Comparison of ENCODE assay signal across 8 mouse cellular contexts in genomic region chr1:106204350-106204749, GRCm38 (mm10). TPM values are rescaled to one million over a fixed set of nuclear protein-coding genes. Genes with fewer than 3 reads are reported as not detected.
DNase-seq lines count a peak whose midpoint lies in the region; ATAC-seq and TF ChIP-seq lines count a peak whose summit lies in the region.

No protein-coding gene starts in this region.

- H3K4me3 ChIP-seq in intestine, embryonic 14.5 days (ENCODE audit: low read depth, low read length) = no peak overlapping the region
- H3K4me3 ChIP-seq in intestine, postnatal 0 days (ENCODE audit: low read depth, low read length) = no peak overlapping the region
- no peak overlapping the region for H3K4me3 ChIP-seq in MEL (ENCODE audit: control insufficient read depth in 1 of 2, insufficient read depth in 1 of 2, low read depth in 2 of 2, low read length in 2 of 2)
- no peak overlapping the region for H3K4me3 ChIP-seq in liver, embryonic 13.5 days (replicated peaks)

- H3K36me3 ChIP-seq in intestine, embryonic 14.5 days (ENCODE audit: control insufficient read depth, insufficient read depth, low read length) = no peaks in the 10 kb centered on the region
- H3K36me3 ChIP-seq in intestine, postnatal 0 days (ENCODE audit: control insufficient read depth, insufficient read depth) = no peaks in the 10 kb centered on the region
- peaks cover 0 to 13% of the 10 kb centered on the region in 2 experiments; a peak in 2 of 4 replicates for H3K36me3 ChIP-seq in MEL (ENCODE audit: control insufficient read depth in 1 of 2, insufficient read depth in 2 of 2, low read length in 2 of 2)
- no peaks in the 10 kb centered on the region for H3K36me3 ChIP-seq in liver, embryonic 13.5 days

- ATAC-seq in intestine, embryonic 14.5 days (replicated peaks; ENCODE audit: low FRiP score, low TSS enrichment, low read depth) = peak; percentile 40; the same call in 1 of the 2 replicates
- ATAC-seq in intestine, postnatal 0 days = no peak
- ATAC-seq in liver, embryonic 13.5 days (ENCODE audit: low read depth) = 0 out of 2 replicates have a peak, but pooled peaks have one; percentile 47
- no peak for ATAC-seq in megakaryocyte progenitor cell, adult 5-6 weeks (replicated peaks; ENCODE audit: poor library complexity)

- H3K27ac ChIP-seq in intestine, embryonic 14.5 days (ENCODE audit: low read depth) = no peak overlapping the region
- no peak overlapping the region for H3K27ac ChIP-seq in intestine, postnatal 0 days (ENCODE audit: low read depth, low read length)
- no peak overlapping the region for H3K27ac ChIP-seq in MEL (ENCODE audit: control insufficient read depth, low read depth, low read length)
- no peak overlapping the region for H3K27ac ChIP-seq in liver, embryonic 13.5 days

- H3K79me2 ChIP-seq in MEL (ENCODE audit: control insufficient read depth, insufficient read depth, low read length, poor library complexity) = peaks cover 1% of the 10 kb centered on the region; the same call in 1 of the 2 replicates

- H3K27me3 ChIP-seq in intestine, embryonic 14.5 days (replicated peaks; ENCODE audit: control insufficient read depth, insufficient read depth, low read length) = no peaks in the 10 kb centered on the region
- H3K27me3 ChIP-seq in intestine, postnatal 0 days (replicated peaks; ENCODE audit: control insufficient read depth, insufficient read depth, low read length) = no peaks in the 10 kb centered on the region
- no peaks in the 10 kb centered on the region for H3K27me3 ChIP-seq in MEL (ENCODE audit: control insufficient read depth in 1 of 2, insufficient read depth in 2 of 2, low read length in 2 of 2)
- no peaks in the 10 kb centered on the region for H3K27me3 ChIP-seq in liver, embryonic 13.5 days

- H3K4me1 ChIP-seq in intestine, embryonic 14.5 days (replicated peaks; ENCODE audit: control insufficient read depth, insufficient read depth, low read length) = peaks cover 36% of the 10 kb centered on the region
- 0 out of 2 replicates have a peak, but pooled peaks cover 4% of the 10 kb centered on the region for H3K4me1 ChIP-seq in intestine, postnatal 0 days (replicated peaks; ENCODE audit: control insufficient read depth, insufficient read depth, low read length)
- H3K4me1 ChIP-seq in MEL (ENCODE audit: control insufficient read depth in 1 of 2, insufficient read depth in 2 of 2, low read length in 2 of 2) = peaks cover 6 to 12% of the 10 kb centered on the region in 2 experiments
- 0 out of 2 replicates have a peak, but pooled peaks cover 5% of the 10 kb centered on the region for H3K4me1 ChIP-seq in liver, embryonic 13.5 days (replicated peaks)

- H3K9ac ChIP-seq in intestine, embryonic 14.5 days (ENCODE audit: low read length) = no peak overlapping the region
- H3K9ac ChIP-seq in intestine, postnatal 0 days (ENCODE audit: low read depth, low read length) = no peak overlapping the region
- H3K9ac ChIP-seq in MEL (ENCODE audit: control insufficient read depth, low read depth, low read length, poor library complexity, severe bottlenecking) = no peak overlapping the region
- H3K9ac ChIP-seq in liver, embryonic 13.5 days = no peak overlapping the region

- TF ChIP-seq CTCF in intestine, postnatal 0 days (IDR thresholded peaks at IDR 0.05; ENCODE audit: low read depth) = no peak
- TF ChIP-seq CTCF in MEL (IDR thresholded peaks at IDR 0.05 in 2 of 3, conservative IDR thresholded peaks at IDR 0.05 in 1 of 3; ENCODE audit: control insufficient read depth in 1 of 3, insufficient read depth in 1 of 3, low read depth in 2 of 3, low read length in 3 of 3, poor library complexity in 1 of 3, severe bottlenecking in 1 of 3) = no peak

- WGBS in intestine, embryonic 14.5 days = 27% methylated on average over 3 of the region's 3 CpGs
- 27% methylated on average over 3 of the region's 3 CpGs for WGBS in intestine, postnatal 0 days
- WGBS in liver, embryonic 13.5 days (ENCODE audit: insufficient replicate concordance) = 49% methylated on average over 3 of the region's 3 CpGs

- no peak for TF ChIP-seq POLR2A in MEL (IDR thresholded peaks at IDR 0.05; ENCODE audit: control insufficient read depth in 1 of 2, insufficient read depth in 1 of 2, low read depth in 1 of 2, low read length in 2 of 2, poor library complexity in 1 of 2)

- no peak for DNase-seq in intestine, embryonic 14.5 days (ENCODE audit: low spot score)
- peak; percentile 34 for DNase-seq in MEL (ENCODE audit: low read depth, low spot score)
- DNase-seq in heart, adult 18-20 months = peak; percentile 63 to 77
- DNase-seq in liver, embryonic 13.5 days = no peak
- no peak for DNase-seq in gastrocnemius, postnatal 25 days
- no peak for DNase-seq in kidney, adult 11 months

- no peak overlapping the region for H3K4me2 ChIP-seq in intestine, embryonic 14.5 days (ENCODE audit: low read length)
- no peak overlapping the region for H3K4me2 ChIP-seq in intestine, postnatal 0 days (replicated peaks; ENCODE audit: low read depth)
- H3K4me2 ChIP-seq in liver, embryonic 13.5 days = no peak overlapping the region

- TF ChIP-seq RAD21 in MEL (IDR thresholded peaks at IDR 0.05; ENCODE audit: low read depth, low read length) = no peak

- no peak for TF ChIP-seq EP300 in MEL (IDR thresholded peaks at IDR 0.05; ENCODE audit: low read depth in 1 of 2, low read length in 2 of 2)

- H3K9me3 ChIP-seq in intestine, embryonic 14.5 days (ENCODE audit: control insufficient read depth, low read length) = 0 out of 2 replicates have a peak, but pooled peaks cover 3% of the 10 kb centered on the region
- H3K9me3 ChIP-seq in intestine, postnatal 0 days (ENCODE audit: control insufficient read depth) = no peaks in the 10 kb centered on the region
- H3K9me3 ChIP-seq in MEL (replicated peaks; ENCODE audit: insufficient read depth, low read length) = no peaks in the 10 kb centered on the region
- no peaks in the 10 kb centered on the region for H3K9me3 ChIP-seq in liver, embryonic 13.5 days (replicated peaks)

TF ChIP-seq in MEL, 35 proteins besides CTCF, POLR2A, EP300 and RAD21:
- TF ChIP-seq POLR2AphosphoS5 (IDR thresholded peaks at IDR 0.05; ENCODE audit: borderline replicate concordance, low read depth, low read length) (no peak), UBTF (IDR thresholded peaks at IDR 0.05; ENCODE audit: borderline replicate concordance, insufficient read depth, low read depth, low read length) (0 out of 2 replicates have a peak, but pooled peaks have one; percentile 20), MYB (IDR thresholded peaks at IDR 0.05; ENCODE audit: low read depth, low read length) (no peak)

RNA-seq across cellular contexts. Expression of gene Phlpp1, which starts 32.8 kb away (rescaled TPM):
- polyA plus RNA-seq in intestine, embryonic 14.5 days (2014; fragmentation: Nextera tagmentation; extraction: Ambion mirVana) = 5.7 and 6.5 TPM in 2 replicates
- 1.6 and 2.3 TPM in 2 replicates for polyA plus RNA-seq in intestine, postnatal 0 days (2015; fragmentation: Nextera tagmentation; extraction: Ambion mirVana)
- total RNA-seq in MEL (2012; rRNA removed) = 5.0 and 5.8 TPM in 2 replicates
- polyA plus RNA-seq in MEL (2012; ENCODE audit: insufficient read depth in 1 of 2, insufficient read length in 2 of 2, low read depth in 1 of 2, low replicate concordance in 2 of 2, missing spikeins in 1 of 2) = 1 to 10 TPM in 1 of 2 experiments, not detected in 1; 9.4 TPM
- total RNA-seq in heart, adult 18-20 months (2021) = 10 to 100 TPM; 16.3 to 19.1 TPM
- polyA plus RNA-seq in liver, embryonic 13.5 days (2015; fragmentation: Nextera tagmentation; extraction: Ambion mirVana) = 0.54 and 0.61 TPM in 2 replicates
- 1.1 and 2.6 TPM in 2 replicates for total RNA-seq in megakaryocyte progenitor cell, adult 5-6 weeks (2015)
- 0.92 and 2.1 TPM in 2 replicates for total RNA-seq in megakaryocyte progenitor cell, adult 5-6 weeks (2017)
- total RNA-seq in gastrocnemius, postnatal 25 days (2021) = 1 to 10 TPM; 5.4 to 5.7 TPM

Comparison
In these comparisons a context has a peak if more than half of its experiments do, and no peak if none do; other contexts are left out.
1. ATAC-seq: peak in intestine, embryonic 14.5 days (single experiment) and liver, embryonic 13.5 days (single experiment); none in intestine, postnatal 0 days (single experiment) and megakaryocyte progenitor cell, adult 5-6 weeks (single experiment).
2. DNase-seq: peak in MEL (single experiment) and heart, adult 18-20 months (2 of 2); none in intestine, embryonic 14.5 days (single experiment), liver, embryonic 13.5 days (single experiment), gastrocnemius, postnatal 25 days (single experiment) and kidney, adult 11 months (single experiment).